21 mouse cellular contexts compared by ENCODE assay signal in the genomic region with DNA sequence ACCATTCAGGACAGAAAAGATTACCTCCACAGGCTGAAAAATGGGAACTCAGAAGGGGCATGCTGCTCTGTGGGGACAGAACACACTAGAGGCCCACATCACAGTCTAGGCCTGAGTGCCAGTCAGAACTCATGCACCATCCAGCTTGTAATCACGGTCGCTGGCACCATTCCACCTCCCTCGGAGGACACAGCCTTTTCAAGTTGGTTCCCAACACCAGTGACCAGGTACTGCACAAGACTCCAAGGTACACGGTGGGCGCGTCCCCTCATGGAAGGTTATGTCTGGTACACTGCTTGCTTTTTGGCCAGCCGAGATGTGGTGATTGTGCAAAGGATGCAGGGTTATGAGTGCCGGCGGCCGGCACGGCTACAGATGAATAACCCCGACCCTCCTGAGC. TPM values are rescaled to one million over a fixed set of nuclear protein-coding genes. Genes with fewer than 3 reads are reported as not detected.
A peak's percentile ranks its signal among the peaks of the same experiment; 100 is the strongest.
DNase-seq lines count a peak whose midpoint lies in the region; ATAC-seq lines count a peak whose summit lies in the region.
"Had no signal": no experiment of that assay in that cellular context is flagged by ENCODE, and none has a peak within 500 bp of the region (broad histone marks: within the 10 kb centered on the region; RNA-seq: fewer than 3 reads in every experiment).

No protein-coding gene starts in this region.

- H3K4me3 ChIP-seq in kidney, embryonic 14.5 days (ENCODE audit: low read length) = no peak overlapping the region
- H3K4me3 ChIP-seq in embryonic facial prominence, embryonic 12.5 days = no peak overlapping the region
- H3K4me3 ChIP-seq: embryonic facial prominence, embryonic 15.5 days; forebrain, embryonic 12.5 days; heart, embryonic 12.5 days; liver, embryonic 13.5 days; lung, embryonic 15.5 days had no signal

- DNase-seq in cerebellum, postnatal 14 days = peak; percentile 49 to 66
- no peak for DNase-seq in cerebellum, postnatal 36 days
- peak; percentile 52 for DNase-seq in kidney, adult 11 months
- DNase-seq in kidney, postnatal 36 days = peak; percentile 53 to 69
- no peak for DNase-seq in adrenal gland, postnatal 14 days
- DNase-seq: adrenal gland, adult 8-10 months; cerebellum, adult 11-12 months; layer of hippocampus, adult 9-11 months; liver, embryonic 13.5 days; thymus, adult 18-20 months had no signal

- no peak for ATAC-seq in kidney, embryonic 14.5 days (ENCODE audit: low FRiP score, low TSS enrichment)
- no peak for ATAC-seq in embryonic facial prominence, embryonic 12.5 days (ENCODE audit: insufficient number of reproducible peaks, insufficient read depth, low FRiP score, low TSS enrichment)
- ATAC-seq in activated CD4-positive, CD25-positive, alpha-beta regulatory T cell, adult 4 months = no peak
- ATAC-seq: intestine, embryonic 16.5 days had no signal

- 62% methylated on average over 12 of the region's 12 CpGs for WGBS in kidney, embryonic 14.5 days
- 72% methylated on average over 12 of the region's 12 CpGs for WGBS in embryonic facial prominence, embryonic 12.5 days

- H3K27me3 ChIP-seq in kidney, embryonic 14.5 days (ENCODE audit: control insufficient read depth, insufficient read depth, low read length) = no peaks in the 10 kb centered on the region
- no peaks in the 10 kb centered on the region; the same call in 1 of the 2 replicates for H3K27me3 ChIP-seq in embryonic facial prominence, embryonic 12.5 days
- H3K27me3 ChIP-seq: CH12.LX; embryonic facial prominence, embryonic 15.5 days; heart, embryonic 12.5 days; liver, embryonic 13.5 days; lung, embryonic 15.5 days had no signal

- H3K9ac ChIP-seq in kidney, embryonic 14.5 days (ENCODE audit: low read depth, low read length) = no peak overlapping the region
- H3K9ac ChIP-seq in embryonic facial prominence, embryonic 12.5 days = no peak overlapping the region
- H3K9ac ChIP-seq: embryonic facial prominence, embryonic 15.5 days; forebrain, embryonic 12.5 days; heart, embryonic 12.5 days; liver, embryonic 13.5 days; lung, embryonic 15.5 days had no signal

- H3K9me3 ChIP-seq in kidney, embryonic 14.5 days (ENCODE audit: control insufficient read depth, low read length) = no peaks in the 10 kb centered on the region
- H3K9me3 ChIP-seq in embryonic facial prominence, embryonic 12.5 days = no peaks in the 10 kb centered on the region
- H3K9me3 ChIP-seq: embryonic facial prominence, embryonic 15.5 days; forebrain, embryonic 12.5 days; heart, embryonic 12.5 days; liver, embryonic 13.5 days; lung, embryonic 15.5 days had no signal

- no peak overlapping the region for H3K4me2 ChIP-seq in kidney, embryonic 14.5 days (replicated peaks; ENCODE audit: low read depth, low read length)
- no peak overlapping the region for H3K4me2 ChIP-seq in embryonic facial prominence, embryonic 12.5 days (replicated peaks)
- H3K4me2 ChIP-seq: embryonic facial prominence, embryonic 15.5 days; forebrain, embryonic 12.5 days; heart, embryonic 12.5 days; liver, embryonic 13.5 days; lung, embryonic 15.5 days; midbrain, embryonic 11.5 days had no signal

- no peaks in the 10 kb centered on the region for H3K36me3 ChIP-seq in kidney, embryonic 14.5 days (ENCODE audit: control insufficient read depth, insufficient read depth, low read length)
- H3K36me3 ChIP-seq in embryonic facial prominence, embryonic 12.5 days = no peaks in the 10 kb centered on the region
- H3K36me3 ChIP-seq: embryonic facial prominence, embryonic 15.5 days; forebrain, embryonic 12.5 days; lung, embryonic 15.5 days had no signal

- H3K4me1 ChIP-seq in kidney, embryonic 14.5 days (ENCODE audit: control insufficient read depth, insufficient read depth, low read length) = peaks cover 33% of the 10 kb centered on the region
- H3K4me1 ChIP-seq in embryonic facial prominence, embryonic 12.5 days = peaks cover 57% of the 10 kb centered on the region

- no peak overlapping the region for H3K27ac ChIP-seq in kidney, embryonic 14.5 days (ENCODE audit: low read depth, low read length)
- H3K27ac ChIP-seq in embryonic facial prominence, embryonic 12.5 days = peak overlapping the region; percentile 31; the same call in 1 of the 2 replicates
- H3K27ac ChIP-seq: embryonic facial prominence, embryonic 15.5 days; liver, embryonic 13.5 days; lung, embryonic 15.5 days; macrophage had no signal

RNA-seq across cellular contexts. Expression of gene Slc25a51, which starts 25.5 kb away (rescaled TPM):
- 52.4 and 71.6 TPM in 2 replicates for polyA plus RNA-seq in kidney, embryonic 14.5 days (2014; fragmentation: Nextera tagmentation; extraction: Ambion mirVana)
- 79.8 and 80.5 TPM in 2 replicates for polyA plus RNA-seq in embryonic facial prominence, embryonic 12.5 days (2016; fragmentation: Nextera tagmentation; extraction: Ambion mirVana)
- polyA plus RNA-seq in activated CD4-positive, CD25-positive, alpha-beta regulatory T cell, adult 4 months (2017; shearing (Covaris generic)) = 10 to 100 TPM; 35.3 to 49.7 TPM
- total RNA-seq in adrenal gland, postnatal 14 days (2021) = 449 and 529 TPM in 2 replicates

Comparison
In these comparisons a context has a peak if more than half of its experiments do, and no peak if none do; other contexts are left out.
1. DNase-seq: peak in cerebellum, postnatal 14 days (2 of 2), kidney, adult 11 months (single experiment) and kidney, postnatal 36 days (2 of 2); none in cerebellum, postnatal 36 days (0 of 2) and adrenal gland, postnatal 14 days (single experiment).